Mouse (Mus musculus) urinary bladder, adult 18-20 months (tissue): ENCODE data around the gene Pde6h.

ENCODE experiments used
- DNase-seq, 2 experiments: peaks; one replicate each; pipeline ENCODE4 v3.0.0; 2022; ENCODE audit warnings: low spot score in 2 of 2, mixed read lengths in 2 of 2

Pde6h gene

GRCm38 (mm10) chr6:136912751-136913265, 10.8 kb upstream of the Pde6h start:
- DNase-seq = no peak

- peak in 1 of 2 experiments; percentile 40 for DNase-seq
Observed at GRCm38 (mm10) chr6:136913384-136914126, 10.1 kb upstream of the Pde6h start.

- DNase-seq = no peak
Observed at GRCm38 (mm10) chr6:136914234-136914633, 9.4 kb upstream of the Pde6h start.

- no peak for DNase-seq
Observed at GRCm38 (mm10) chr6:136915721-136916395, 7.8 kb upstream of the Pde6h start.

- no peak for DNase-seq
Observed at GRCm38 (mm10) chr6:136917885-136918284, 5.7 kb upstream of the Pde6h start.

- DNase-seq = peak; percentile 55 to 58
Observed at GRCm38 (mm10) chr6:136920320-136921257, 3.0 kb upstream of the Pde6h start.

- no peak for DNase-seq
Observed at GRCm38 (mm10) chr6:136921601-136922000, 2.0 kb upstream of the Pde6h start.

- DNase-seq = no peak
Observed at GRCm38 (mm10) chr6:136922080-136922479, 1.6 kb upstream of the Pde6h start, which contains the start of gene Erp27. Gene Erp27 (minus strand): TSS chr6:136922180.

- DNase-seq = no peak
Observed at GRCm38 (mm10) chr6:136922871-136923270, 761 bp upstream of the Pde6h start.

- DNase-seq = no peak
Observed at GRCm38 (mm10) chr6:136925049-136925448, 1.4 kb downstream of the Pde6h start.

GRCm38 (mm10) chr6:136927626-136928025, 4.0 kb downstream of the Pde6h start:
- DNase-seq = no peak

- peak in 1 of 2 experiments; percentile 41 for DNase-seq
Observed at GRCm38 (mm10) chr6:136930677-136931076, 7.0 kb downstream of the Pde6h start.

- no peak for DNase-seq
Observed at GRCm38 (mm10) chr6:136931246-136931645, 7.6 kb downstream of the Pde6h start.

GRCm38 (mm10) chr6:136934068-136934467, 10.4 kb downstream of the Pde6h start:
- no peak for DNase-seq

GRCm38 (mm10) chr6:136935233-136935632, 11.6 kb downstream of the Pde6h start:
- no peak for DNase-seq

GRCm38 (mm10) chr6:136936361-136936760, 12.7 kb downstream of the Pde6h start:
- DNase-seq = no peak

GRCm38 (mm10) chr6:136937117-136937516, 13.5 kb downstream of the Pde6h start:
- no peak for DNase-seq

GRCm38 (mm10) chr6:136938331-136939126, 14.9 kb downstream of the Pde6h start:
- no peak for DNase-seq

GRCm38 (mm10) chr6:136939326-136940187, 15.9 kb downstream of the Pde6h start:
- DNase-seq = no peak
